Mouse (Mus musculus) CH12.LX (cell line): ENCODE data around the gene Prss57. TPM values are rescaled to one million over a fixed set of nuclear protein-coding genes. Genes with fewer than 3 reads are reported as not detected.

ENCODE experiments used
- DNase-seq: peaks from one replicate; pipeline ENCODE4 v3.0.0-alpha.2; 2013; ENCODE audit errors: extremely low read depth
- H3K27ac ChIP-seq: 2 replicates; pipeline ENCODE4 v1.5.1; 2012; ENCODE audit warnings: low read depth, mild to moderate bottlenecking, control low read depth, moderate library complexity; ENCODE audit not compliant: insufficient read depth
- H3K27me3 ChIP-seq: replicated peaks from 2 replicates; pipeline ENCODE3; 2012; ENCODE audit warnings: inconsistent platforms
- H3K36me3 ChIP-seq, 2 experiments: replicated peaks in 1 of 2; 2 replicates each; pipeline versions ENCODE3 to v1.6.1; 2012; ENCODE audit warnings: inconsistent platforms in 1 of 2, low read length in 1 of 2, mild to moderate bottlenecking in 1 of 2, mixed read lengths in 1 of 2, moderate library complexity in 1 of 2; ENCODE audit not compliant: control insufficient read depth in 1 of 2, insufficient read depth in 1 of 2
- H3K4me1 ChIP-seq, 2 experiments: 2 replicates each; pipeline ENCODE4 v1.6.1; 2012; ENCODE audit warnings: inconsistent platforms in 1 of 2, moderate library complexity in 1 of 2; ENCODE audit not compliant: insufficient read depth in 2 of 2, control insufficient read depth in 1 of 2
- H3K4me2 ChIP-seq: 2 replicates; pipeline ENCODE4 v1.6.1; 2012; ENCODE audit warnings: low read depth, mild to moderate bottlenecking, control low read depth; ENCODE audit not compliant: poor library complexity, insufficient read depth, severe bottlenecking
- H3K4me3 ChIP-seq, 3 experiments: fragments of 150-350 bp in 1 of 3; sonication (generic) in 1 of 3; replicated peaks in 1 of 3; 2 replicates each; pipeline versions ENCODE3 to v1.5.1; 2011 to 2012; ENCODE audit warnings: low read depth in 2 of 3, low read length in 2 of 3, mild to moderate bottlenecking in 2 of 3, moderate library complexity in 2 of 3, control low read depth in 1 of 3, improper control_type of control experiment in 1 of 3, inconsistent platforms in 1 of 3, mixed read lengths in 1 of 3; ENCODE audit not compliant: poor library complexity in 1 of 3
- H3K79me2 ChIP-seq: replicated peaks from 2 replicates; pipeline ENCODE4 v1.6.1; 2012; ENCODE audit warnings: mild to moderate bottlenecking, moderate library complexity; ENCODE audit not compliant: control insufficient read depth, poor library complexity, insufficient read depth, severe bottlenecking; ENCODE audit errors: extremely low read depth
- H3K9ac ChIP-seq: 2 replicates; pipeline ENCODE4 v1.6.1; 2012; ENCODE audit warnings: low read depth, mild to moderate bottlenecking, control low read depth, moderate library complexity; ENCODE audit not compliant: insufficient read depth
- H3K9me3 ChIP-seq: replicated peaks from 2 replicates; pipeline ENCODE3; 2012; ENCODE audit warnings: low read length, inconsistent platforms, mixed read lengths
- BHLHE40 ChIP-seq: IDR thresholded peaks from 2 replicates; pipeline ENCODE4 v1.6.1; 2011; ENCODE audit warnings: mild to moderate bottlenecking, low read depth, low read length, improper control_type of control experiment
- CHD1 ChIP-seq: IDR thresholded peaks from 2 replicates; pipeline ENCODE4 v1.6.1; 2012; ENCODE audit warnings: low read depth, low read length, improper control_type of control experiment, inconsistent platforms
- CHD2 ChIP-seq: IDR thresholded peaks from 2 replicates; pipeline ENCODE4 v1.6.1; 2011; ENCODE audit warnings: low read length, improper control_type of control experiment
- E2F4 ChIP-seq: IDR thresholded peaks from 2 replicates; pipeline ENCODE4 v1.6.1; 2011; ENCODE audit warnings: low read depth, low read length, improper control_type of control experiment; ENCODE audit not compliant: insufficient replicate concordance
- EP300 ChIP-seq: IDR thresholded peaks from 2 replicates; pipeline ENCODE4 v1.6.1; 2011; ENCODE audit warnings: low read length, improper control_type of control experiment
- ETS1 ChIP-seq: conservative IDR thresholded peaks from 2 replicates; pipeline ENCODE4 v1.6.1; 2012; ENCODE audit warnings: low read depth, mild to moderate bottlenecking, inconsistent platforms, low read length, improper control_type of control experiment, moderate library complexity
- GABPA ChIP-seq: IDR thresholded peaks from 2 replicates; pipeline ENCODE4 v1.6.1; 2012; ENCODE audit warnings: low read depth, low read length, improper control_type of control experiment, inconsistent platforms; ENCODE audit not compliant: insufficient replicate concordance
- IRF4 ChIP-seq: IDR thresholded peaks from 2 replicates; pipeline ENCODE4 v1.6.1; 2014; ENCODE audit warnings: low read depth, mild to moderate bottlenecking, inconsistent platforms, low read length, improper control_type of control experiment
- JUN ChIP-seq: IDR thresholded peaks from 2 replicates; pipeline ENCODE4 v1.6.1; 2011; ENCODE audit warnings: low read depth, mild to moderate bottlenecking, low read length, improper control_type of control experiment, moderate library complexity; ENCODE audit not compliant: insufficient read depth
- JUND ChIP-seq: conservative IDR thresholded peaks from 2 replicates; pipeline ENCODE4 v1.6.1; 2011; ENCODE audit warnings: low read depth, low read length, improper control_type of control experiment
- KAT2A ChIP-seq: IDR thresholded peaks from 2 replicates; pipeline ENCODE4 v1.6.1; 2012; ENCODE audit warnings: low read length, improper control_type of control experiment, inconsistent platforms; ENCODE audit not compliant: insufficient replicate concordance
- MAFK ChIP-seq: IDR thresholded peaks from 2 replicates; pipeline ENCODE4 v1.6.1; 2011; ENCODE audit warnings: low read length, improper control_type of control experiment; ENCODE audit not compliant: insufficient replicate concordance
- MAX ChIP-seq: IDR thresholded peaks from 2 replicates; pipeline ENCODE4 v1.6.1; 2011; ENCODE audit warnings: low read length, improper control_type of control experiment
- MAZ ChIP-seq: IDR thresholded peaks from 2 replicates; pipeline ENCODE4 v1.6.1; 2012; ENCODE audit warnings: low read depth, mild to moderate bottlenecking, inconsistent platforms, low read length, improper control_type of control experiment, moderate library complexity
- MXI1 ChIP-seq: IDR thresholded peaks from 2 replicates; pipeline ENCODE4 v1.6.1; 2011; ENCODE audit warnings: mild to moderate bottlenecking, low read depth, low read length, improper control_type of control experiment
- NELFE ChIP-seq: IDR thresholded peaks from 2 replicates; pipeline ENCODE4 v1.6.1; 2011; ENCODE audit warnings: low read depth, low read length, improper control_type of control experiment
- NRF1 ChIP-seq: IDR thresholded peaks from 2 replicates; pipeline ENCODE4 v1.6.1; 2014; ENCODE audit warnings: low read depth, mild to moderate bottlenecking, inconsistent platforms, low read length, improper control_type of control experiment, moderate library complexity
- PAX5 ChIP-seq: IDR thresholded peaks from 2 replicates; pipeline ENCODE4 v1.6.1; 2012; ENCODE audit warnings: low read length, inconsistent platforms, mixed read lengths
- POLR2A ChIP-seq: IDR thresholded peaks from 2 replicates; pipeline ENCODE4 v1.6.1; 2011; ENCODE audit warnings: low read depth, mild to moderate bottlenecking, improper control_type of control experiment, low read length
- RAD21 ChIP-seq: IDR thresholded peaks from 2 replicates; pipeline ENCODE4 v1.6.1; 2011; ENCODE audit warnings: low read depth, mild to moderate bottlenecking, low read length, improper control_type of control experiment, moderate library complexity
- RCOR1 ChIP-seq: conservative IDR thresholded peaks from 2 replicates; pipeline ENCODE4 v1.6.1; 2012; ENCODE audit warnings: low read depth, mild to moderate bottlenecking, inconsistent platforms, low read length, improper control_type of control experiment
- SIN3A ChIP-seq: IDR thresholded peaks from 2 replicates; pipeline ENCODE4 v1.6.1; 2012; ENCODE audit warnings: low read length, improper control_type of control experiment, inconsistent platforms
- SMC3 ChIP-seq: IDR thresholded peaks from 2 replicates; pipeline ENCODE4 v1.6.1; 2011; ENCODE audit warnings: low read depth, low read length, improper control_type of control experiment
- TBP ChIP-seq: conservative IDR thresholded peaks from 2 replicates; pipeline ENCODE4 v1.6.1; 2011; ENCODE audit warnings: low read depth, low read length, improper control_type of control experiment
- UBTF ChIP-seq: IDR thresholded peaks from 2 replicates; pipeline ENCODE4 v1.6.1; 2012; ENCODE audit warnings: low read depth, mild to moderate bottlenecking, inconsistent platforms, low read length, improper control_type of control experiment, moderate library complexity
- USF2 ChIP-seq: conservative IDR thresholded peaks from 2 replicates; pipeline ENCODE4 v1.6.1; 2011; ENCODE audit warnings: low read depth, low read length, improper control_type of control experiment
- ZKSCAN1 ChIP-seq: IDR thresholded peaks from 2 replicates; pipeline ENCODE4 v1.6.1; 2012; ENCODE audit warnings: low read depth, inconsistent platforms, low read length, improper control_type of control experiment, borderline replicate concordance
- ZMIZ1 ChIP-seq: IDR thresholded peaks from 2 replicates; pipeline ENCODE4 v1.6.1; 2012; ENCODE audit warnings: low read depth, mild to moderate bottlenecking, inconsistent platforms, low read length, improper control_type of control experiment
- dilution Hi-C: fragments of 300-500 bp; cut with MboI; formaldehyde crosslinking; loops from 2 replicates; pipeline ENCODE4 v1.14.3; 2020; ENCODE audit warnings: low sequenced_read_pairs; ENCODE audit not compliant: extremely low pct_unique_long_range_greater_than_20kb, extremely low pct_ligation_motif_present
- in situ Hi-C: fragments of 300-500 bp; cut with MboI; formaldehyde crosslinking; loops from 3 replicates; pipeline ENCODE4 v1.14.3; 2019; ENCODE audit warnings: low sequenced_read_pairs, low pct_ligation_motif_present, low pct_unique_long_range_greater_than_20kb, mixed read lengths
- polyA plus RNA-seq: library from polyadenylated mRNA; unstranded; fragments of >175 nt; gene quantifications from 2 replicates; pipeline ENCODE4 v1.2.1, GENCODE M21; 2012; ENCODE audit warnings: low read depth; ENCODE audit not compliant: insufficient read length
- total RNA-seq, 2 experiments: library from RNA; depleted of rRNA; stranded (reverse); fragments of 300-350 nt in 1 of 2; fragments of >200 nt in 1 of 2; gene quantifications; 2 replicates each; pipeline ENCODE4 v1.2.3; 2012 to 2014

Gene Prss57
- total and polyA plus RNA-seq, 3 experiments: 0.08 TPM; not detected in 2

- H3K36me3 ChIP-seq: peaks cover 49 to 67% of the 10 kb centered on the region in 2 experiments
- in situ Hi-C loops (no loop called here), dilution Hi-C loops (no loop called here)
- H3K79me2 ChIP-seq: peaks cover 38% of the 10 kb centered on the region
- H3K4me3 ChIP-seq: no peak overlapping the region
- DNase-seq: no peak
- TF ChIP-seq GABPA (no peak), SIN3A (no peak), MAFK (no peak), MAZ (no peak), UBTF (no peak), CHD2 (no peak), RAD21 (no peak), NELFE (no peak), ZKSCAN1 (no peak), MAX (no peak), IRF4 (no peak), ETS1 (no peak), KAT2A (no peak), NRF1 (no peak), E2F4 (no peak), EP300 (no peak), JUN (no peak), RCOR1 (no peak), PAX5 (no peak), JUND (no peak)
- no peak overlapping the region for H3K27ac ChIP-seq
- H3K4me1 ChIP-seq: peaks cover 25 to 40% of the 10 kb centered on the region in 2 experiments
- H3K9ac ChIP-seq: no peak overlapping the region
- H3K27me3 ChIP-seq: no peaks in the 10 kb centered on the region
- H3K9me3 ChIP-seq: no peaks in the 10 kb centered on the region
- H3K4me2 ChIP-seq: no peak overlapping the region
Measured at GRCm38 (mm10) chr10:79762875-79763274, 27.9 kb downstream of the Prss57 start.

GRCm38 (mm10) chr10:79760603-79761143 is 30.1 kb downstream of the Prss57 start:
- Histone ChIP-seq H3K27me3 (no peaks in the 10 kb centered on the region), H3K36me3 (peaks cover 63 to 88% of the 10 kb centered on the region in 2 experiments), H3K9me3 (no peaks in the 10 kb centered on the region), H3K9ac (no peak overlapping the region), H3K79me2 (peaks cover 31% of the 10 kb centered on the region), H3K4me3 (no peak overlapping the region), H3K27ac (no peak overlapping the region), H3K4me2 (no peak overlapping the region), H3K4me1 (peaks cover 22 to 29% of the 10 kb centered on the region in 2 experiments)
- TF ChIP-seq CHD1: no peak
- no peak for TF ChIP-seq ETS1
- TF ChIP-seq SIN3A: no peak
- TF ChIP-seq ZMIZ1: no peak
- TF ChIP-seq EP300: no peak
- no peak for TF ChIP-seq BHLHE40
- TF ChIP-seq SMC3: no peak
- TF ChIP-seq NELFE: no peak
- TF ChIP-seq JUN: no peak
- TF ChIP-seq JUND: no peak
- TF ChIP-seq GABPA: no peak
- TF ChIP-seq E2F4: no peak
- TF ChIP-seq MXI1: no peak
- TF ChIP-seq MAX: no peak
- TF ChIP-seq MAZ: no peak
- no peak for TF ChIP-seq RAD21
- no peak for TF ChIP-seq MAFK
- no peak for TF ChIP-seq USF2
- no peak for TF ChIP-seq POLR2A
- TF ChIP-seq TBP: no peak
- DNase-seq: no peak
- dilution Hi-C loops: no loop called here
- in situ Hi-C loops: no loop called here
